Comparison of ENCODE assay signal across 1 mouse cellular context in genomic region chr7:80667190-80667589, GRCm38 (mm10).
TF ChIP-seq lines count a peak whose summit lies in the region.

No protein-coding gene starts in this region.

TF ChIP-seq in MEL, 35 proteins besides CTCF, POLR2A, EP300 and RAD21 (continued from another document):
- TF ChIP-seq MXI1 (IDR thresholded peaks at IDR 0.05; ENCODE audit: low read depth, low read length) (peak; percentile 85), JUND (IDR thresholded peaks at IDR 0.05; ENCODE audit: low read depth, low read length) (no peak), MEF2A (IDR thresholded peaks at IDR 0.05; ENCODE audit: extremely low read depth, insufficient replicate concordance, low read depth, low read length, poor library complexity, severe bottlenecking) (no peak), USF1 (IDR thresholded peaks at IDR 0.05; ENCODE audit: low read depth, low read length) (no peak), POLR2AphosphoS5 (IDR thresholded peaks at IDR 0.05; ENCODE audit: borderline replicate concordance, low read depth, low read length) (no peak), GABPA (IDR thresholded peaks at IDR 0.05; ENCODE audit: low read depth, low read length) (no peak), CHD1 (IDR thresholded peaks at IDR 0.05; ENCODE audit: low read depth, low read length) (no peak), MAX (IDR thresholded peaks at IDR 0.05; ENCODE audit: low read length) (peak; percentile 71), MAFK (IDR thresholded peaks at IDR 0.05; ENCODE audit: borderline replicate concordance, low read depth, low read length) (no peak), MYB (IDR thresholded peaks at IDR 0.05; ENCODE audit: low read depth, low read length) (peak; percentile 78)
